Mouse (Mus musculus): ENCODE data around the gene Sppl2c. TPM values are rescaled to one million over a fixed set of nuclear protein-coding genes. Genes with fewer than 3 reads are reported as not detected.

Gene Sppl2c
- polyA plus RNA-seq, 1 experiment from 2014 or later, result not detected

- Histone ChIP-seq H3K4me2 (replicated peaks) (peak overlapping the region; percentile 89), H3K36me3 (no peaks in the 10 kb centered on the region), H3K4me3 (peak overlapping the region; percentile 72), H3K9me3 (replicated peaks) (no peaks in the 10 kb centered on the region), H3K4me1 (peaks cover 47% of the 10 kb centered on the region), H3K27ac (peak overlapping the region; percentile 94), H3K27me3 (peaks cover 43% of the 10 kb centered on the region), H3K9ac (peak overlapping the region; percentile 80)
- under 1% methylated on average over 72 of the region's 72 CpGs for WGBS
- ATAC-seq (ENCODE audit: low FRiP score), result peak; percentile 30
These were observed 46.3 kb downstream of the Sppl2c start for GRCm38 (mm10) chr11:104232141-104233061.

GRCm38 (mm10) chr11:104233101-104233500 lies 47.0 kb downstream of the Sppl2c start:
- H3K9ac ChIP-seq, result peak overlapping the region; percentile 80
- H3K27ac ChIP-seq, result peak overlapping the region; percentile 94
- ATAC-seq (ENCODE audit: low FRiP score), result no peak
- H3K4me3 ChIP-seq, result peak overlapping the region; percentile 72
- 0% methylated on average over 9 of the region's 10 CpGs for WGBS
- peak overlapping the region; percentile 89 for H3K4me2 ChIP-seq (replicated peaks)
- H3K36me3 ChIP-seq, result no peaks in the 10 kb centered on the region
- H3K9me3 ChIP-seq (replicated peaks), result no peaks in the 10 kb centered on the region
- peaks cover 47% of the 10 kb centered on the region for H3K4me1 ChIP-seq
- H3K27me3 ChIP-seq, result peaks cover 43% of the 10 kb centered on the region

DNA sequence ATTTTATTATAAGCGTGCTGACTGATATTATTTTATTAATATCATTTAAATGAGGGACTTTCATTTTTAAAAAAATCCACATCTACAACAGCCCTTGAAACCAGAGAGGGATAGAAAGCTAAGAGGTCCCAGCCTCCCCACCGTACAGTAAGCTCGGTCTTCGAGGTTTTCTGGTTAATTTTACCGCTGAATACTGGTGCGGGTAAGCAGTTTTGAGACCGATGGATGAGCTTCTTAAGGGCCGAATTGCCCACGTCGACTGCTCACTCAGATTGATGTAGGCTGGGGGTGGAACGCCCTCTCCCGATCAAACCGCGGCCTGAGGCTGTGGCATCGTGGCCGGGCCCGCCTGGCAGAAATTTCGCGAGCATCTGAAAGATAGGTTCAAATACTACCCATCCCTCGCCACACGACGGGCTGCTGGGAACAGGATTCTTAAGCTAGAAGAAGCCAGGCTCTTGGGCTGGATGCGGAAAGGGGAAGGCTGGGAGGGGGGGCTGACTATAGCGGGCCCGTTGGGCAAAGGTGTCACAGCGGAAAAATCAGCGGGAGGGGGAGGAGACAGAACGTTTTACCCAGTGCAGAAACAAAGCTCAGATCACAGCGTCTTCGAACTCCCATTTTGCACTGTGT lies 47.6 kb downstream of the Sppl2c start:
- ATAC-seq (ENCODE audit: low FRiP score), result no peak
- peak overlapping the region; percentile 89 for H3K4me2 ChIP-seq (replicated peaks)
- peak overlapping the region; percentile 94 for H3K27ac ChIP-seq
- peaks cover 43% of the 10 kb centered on the region for H3K27me3 ChIP-seq
- H3K9ac ChIP-seq, result peak overlapping the region; percentile 80
- peaks cover 47% of the 10 kb centered on the region for H3K4me1 ChIP-seq
- peak overlapping the region; percentile 72 for H3K4me3 ChIP-seq
- H3K36me3 ChIP-seq, result no peaks in the 10 kb centered on the region
- no peaks in the 10 kb centered on the region for H3K9me3 ChIP-seq (replicated peaks)
- 3% methylated on average over 30 of the region's 30 CpGs for WGBS

DNA sequence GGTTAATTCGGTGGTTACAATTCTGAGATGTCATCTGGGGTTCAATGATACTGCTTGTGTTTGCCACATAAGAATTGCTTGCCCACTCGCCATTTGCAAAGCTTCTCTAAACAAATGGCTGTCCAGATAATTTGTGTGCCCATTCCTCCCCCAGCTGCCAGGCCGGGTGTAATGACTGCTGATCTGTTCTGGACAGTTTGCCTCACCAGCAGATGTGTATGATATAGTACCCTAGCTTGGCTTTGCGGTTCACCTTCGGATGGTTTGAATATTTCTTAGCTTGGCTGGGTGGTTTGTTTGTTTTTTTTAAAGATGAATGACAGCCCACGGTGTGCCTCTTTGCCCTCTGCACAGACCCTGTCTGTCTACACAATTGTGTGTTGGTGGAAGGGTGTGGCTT lies 48.6 kb downstream of the Sppl2c start:
- Histone ChIP-seq H3K27ac (no peak overlapping the region), H3K4me3 (peak overlapping the region; percentile 72), H3K36me3 (no peaks in the 10 kb centered on the region), H3K27me3 (peaks cover 43% of the 10 kb centered on the region), H3K9me3 (replicated peaks) (no peaks in the 10 kb centered on the region), H3K4me2 (replicated peaks) (peak overlapping the region; percentile 89), H3K9ac (peak overlapping the region; percentile 80), H3K4me1 (peaks cover 47% of the 10 kb centered on the region)
- WGBS, result 22% methylated on average over 6 of the region's 6 CpGs
- no peak for ATAC-seq (ENCODE audit: low FRiP score)

- peaks cover 44% of the 10 kb centered on the region for H3K4me1 ChIP-seq
- H3K9me3 ChIP-seq (replicated peaks), result no peaks in the 10 kb centered on the region
- 79% methylated on average over 2 of the region's 2 CpGs for WGBS
- no peak overlapping the region for H3K27ac ChIP-seq
- no peaks in the 10 kb centered on the region for H3K36me3 ChIP-seq
- peak overlapping the region; percentile 89; the same call in 1 of the 2 replicates for H3K4me2 ChIP-seq (replicated peaks)
- no peak for ATAC-seq (ENCODE audit: low FRiP score)
- no peak overlapping the region for H3K4me3 ChIP-seq
- no peak overlapping the region for H3K9ac ChIP-seq
- peaks cover 43% of the 10 kb centered on the region for H3K27me3 ChIP-seq
These were observed 49.8 kb downstream of the Sppl2c start for GRCm38 (mm10) chr11:104235881-104236280.

DNA sequence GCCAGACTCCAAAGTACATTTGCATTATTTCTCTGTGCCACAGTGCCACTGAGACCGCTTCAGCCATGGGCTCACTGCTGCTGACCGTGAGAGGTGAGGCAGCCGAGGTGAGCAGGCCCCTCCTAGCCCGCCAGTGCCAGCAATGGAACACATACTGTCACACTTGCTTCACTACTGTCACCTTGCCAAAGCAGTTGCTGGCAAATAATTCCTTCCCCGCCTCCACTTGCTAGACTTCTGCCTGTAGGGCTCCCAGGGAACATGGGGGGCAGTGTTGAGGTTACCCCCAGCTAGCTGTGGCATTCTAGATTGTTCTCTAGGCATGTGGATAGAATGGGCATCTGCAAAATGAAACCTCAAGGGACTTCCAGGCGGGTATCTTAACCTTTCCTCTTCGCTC lies 51.1 kb downstream of the Sppl2c start:
- H3K9ac ChIP-seq, result no peak overlapping the region
- no peaks in the 10 kb centered on the region for H3K9me3 ChIP-seq (replicated peaks)
- H3K4me2 ChIP-seq (replicated peaks), result no peak overlapping the region
- ATAC-seq (ENCODE audit: low FRiP score), result no peak
- peaks cover 39% of the 10 kb centered on the region for H3K27me3 ChIP-seq
- 63% methylated on average over 7 of the region's 7 CpGs for WGBS
- no peak overlapping the region for H3K27ac ChIP-seq
- H3K4me3 ChIP-seq, result no peak overlapping the region
- H3K36me3 ChIP-seq, result no peaks in the 10 kb centered on the region
- peaks cover 41% of the 10 kb centered on the region for H3K4me1 ChIP-seq

DNA sequence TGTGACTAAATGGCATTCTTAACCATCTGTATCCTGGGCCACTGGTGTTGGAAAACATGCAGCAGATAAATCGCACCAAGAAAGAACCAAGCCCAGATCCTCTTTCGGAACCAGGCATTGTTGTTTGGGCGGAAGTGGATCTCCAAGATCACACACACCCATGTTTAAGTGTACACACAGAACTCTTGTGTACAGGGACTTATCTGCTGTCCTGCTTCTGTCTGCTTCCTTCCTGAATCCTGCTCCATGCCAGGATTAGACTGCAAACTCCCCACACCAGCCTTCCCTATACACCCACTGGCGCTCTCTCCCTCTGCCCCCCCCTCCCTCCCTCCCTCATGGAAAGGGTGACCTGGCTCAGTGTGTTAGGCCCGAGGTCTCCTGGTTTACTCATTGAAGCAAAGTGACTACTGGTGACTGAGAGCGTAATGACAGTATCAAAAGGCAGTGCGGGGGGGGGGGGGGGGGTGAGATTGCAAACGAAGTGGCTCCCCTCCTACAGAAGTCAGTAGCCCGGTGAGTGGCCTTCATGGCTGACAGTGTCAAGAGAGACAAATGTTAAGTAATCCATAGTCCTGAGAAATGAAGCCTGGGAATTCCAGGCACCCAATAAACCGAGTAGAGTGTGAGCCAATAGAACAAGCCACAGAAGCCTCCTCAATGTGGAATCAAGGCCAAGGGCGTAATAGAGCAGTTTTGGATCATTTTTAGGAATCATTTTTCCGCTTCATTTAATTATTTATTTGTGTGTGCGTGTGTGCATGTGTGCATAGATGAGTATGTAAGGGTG lies 52.0 kb downstream of the Sppl2c start:
- ATAC-seq (ENCODE audit: low FRiP score), result no peak
- Histone ChIP-seq H3K4me3 (no peak overlapping the region), H3K4me1 (peaks cover 32% of the 10 kb centered on the region), H3K4me2 (replicated peaks) (no peak overlapping the region), H3K9ac (no peak overlapping the region), H3K27ac (no peak overlapping the region), H3K9me3 (replicated peaks) (no peaks in the 10 kb centered on the region), H3K36me3 (no peaks in the 10 kb centered on the region), H3K27me3 (peaks cover 30% of the 10 kb centered on the region)
- 67% methylated on average over 13 of the region's 13 CpGs for WGBS

Other genes starting within 250 kb of the Sppl2c start
- gene Nsf, start 232.3 kb upstream of the Sppl2c start, polyA plus RNA-seq (2016; fragmentation: Nextera tagmentation; extraction: Ambion mirVana), result 81.7 and 85.7 TPM in 2 replicates
- gene Arf2, start 219.6 kb upstream of the Sppl2c start, polyA plus RNA-seq (2016; fragmentation: Nextera tagmentation; extraction: Ambion mirVana), result 140 and 145 TPM in 2 replicates
- gene Crhr1, start 53.5 kb upstream of the Sppl2c start, polyA plus RNA-seq (2016; fragmentation: Nextera tagmentation; extraction: Ambion mirVana), result 1.8 and 2.9 TPM in 2 replicates
- gene Mapt, start 45.1 kb downstream of the Sppl2c start, polyA plus RNA-seq (2016; fragmentation: Nextera tagmentation; extraction: Ambion mirVana), result 235 and 248 TPM in 2 replicates